Mouse (Mus musculus): Measurements from ENCODE around the gene Brd7. TPM values are rescaled to one million over a fixed set of nuclear protein-coding genes. Genes with fewer than 3 reads are reported as not detected.

The Brd7 gene
- total RNA-seq, 1 experiment: 45.5 TPM

DNA sequence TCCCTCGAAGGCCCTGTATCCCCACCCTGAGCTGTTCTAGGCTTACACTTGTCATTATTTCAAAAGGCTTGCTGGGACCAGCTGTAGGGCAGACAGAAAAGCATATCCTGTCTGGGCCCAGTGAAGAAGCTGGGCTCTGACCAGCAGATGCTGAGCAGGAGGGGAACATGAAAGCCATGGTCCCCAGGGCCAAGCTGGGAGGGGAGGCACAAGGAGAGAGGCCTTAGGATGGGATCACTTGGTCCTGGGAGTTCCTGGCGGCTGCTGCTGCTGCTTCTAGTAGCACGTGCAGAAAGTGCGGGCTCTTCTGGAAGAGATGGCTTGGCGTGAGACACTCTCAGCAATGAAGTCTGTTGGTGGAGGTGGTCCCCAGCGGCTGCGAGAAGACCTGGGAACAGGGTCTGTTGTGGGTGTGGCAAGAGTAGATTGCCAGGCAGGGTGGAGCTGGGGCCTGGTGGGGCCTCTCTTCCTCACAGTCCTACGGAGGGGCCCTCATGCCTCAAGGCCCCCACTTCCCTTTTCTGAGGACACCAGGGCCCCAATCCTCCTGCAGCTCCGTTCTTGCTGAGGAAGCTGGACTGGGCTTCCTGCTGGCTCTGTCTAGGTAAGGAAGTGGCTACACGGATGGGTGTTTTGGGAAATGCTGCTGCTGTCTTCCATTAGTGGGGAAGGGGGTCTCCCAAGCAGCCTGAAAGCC lies 61.9 kb downstream of the Brd7 start:
- no peak for DNase-seq (ENCODE audit: low read depth, low spot score)
- Histone ChIP-seq H3K9ac (ENCODE audit: insufficient read depth, low read depth, low read length, poor library complexity, severe bottlenecking) (no peak overlapping the region), H3K9me3 (ENCODE audit: control insufficient read depth, insufficient read depth, low read depth, low read length) (no peaks in the 10 kb centered on the region), H3K27ac (ENCODE audit: insufficient read depth, low read depth, low read length, poor library complexity, severe bottlenecking) (no peak overlapping the region), H3K4me3 (ENCODE audit: insufficient read depth in 1 of 2, low read depth in 1 of 2, low read length in 2 of 2, poor library complexity in 1 of 2, severe bottlenecking in 1 of 2) (no peak overlapping the region), H3K4me1 (ENCODE audit: control insufficient read depth in 2 of 2, insufficient read depth in 2 of 2, low read length in 2 of 2, poor library complexity in 1 of 2) (no peaks in the 10 kb centered on the region), H3K36me3 (ENCODE audit: control insufficient read depth, insufficient read depth, low read length, poor library complexity, severe bottlenecking) (no peaks in the 10 kb centered on the region)
- in situ Hi-C loops (cut with MboI; ENCODE audit: low sequenced_read_pairs in 2 of 2, unreplicated experiment in 2 of 2): no loop called here
- no peak for TF ChIP-seq HCFC1 (IDR thresholded peaks at IDR 0.05; ENCODE audit: borderline replicate concordance, insufficient read depth, low read length)
- no peak for TF ChIP-seq ZNF384 (IDR thresholded peaks at IDR 0.05; ENCODE audit: low read depth, low read length)
- no peak for TF ChIP-seq ZC3H11A (IDR thresholded peaks at IDR 0.05; ENCODE audit: borderline replicate concordance, low read depth, low read length)
- no peak for TF ChIP-seq CHD2 (IDR thresholded peaks at IDR 0.05; ENCODE audit: low read depth, low read length)
- TF ChIP-seq MAFK (IDR thresholded peaks at IDR 0.05; ENCODE audit: insufficient read depth, low read depth, low read length): no peak

DNA sequence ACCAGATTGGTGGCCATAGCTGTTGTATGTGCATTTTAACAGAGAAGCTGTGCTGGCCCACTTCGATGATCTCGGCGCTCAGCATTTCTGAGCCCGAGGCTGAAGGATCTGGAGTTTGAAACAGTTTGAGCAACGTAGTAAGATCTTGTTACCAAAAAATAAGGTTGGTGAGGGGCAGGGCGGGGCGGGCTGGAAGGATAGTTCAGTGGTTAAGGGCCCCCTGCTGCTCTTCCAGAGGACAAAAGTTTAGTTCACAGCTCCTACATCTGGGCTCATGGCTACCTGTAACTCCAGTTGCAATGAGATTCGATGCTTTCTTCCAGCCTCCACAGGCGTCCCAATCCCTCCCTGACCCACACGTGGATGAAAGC lies 63.3 kb downstream of the Brd7 start:
- no peaks in the 10 kb centered on the region for H3K9me3 ChIP-seq (ENCODE audit: control insufficient read depth, insufficient read depth, low read depth, low read length)

DNA sequence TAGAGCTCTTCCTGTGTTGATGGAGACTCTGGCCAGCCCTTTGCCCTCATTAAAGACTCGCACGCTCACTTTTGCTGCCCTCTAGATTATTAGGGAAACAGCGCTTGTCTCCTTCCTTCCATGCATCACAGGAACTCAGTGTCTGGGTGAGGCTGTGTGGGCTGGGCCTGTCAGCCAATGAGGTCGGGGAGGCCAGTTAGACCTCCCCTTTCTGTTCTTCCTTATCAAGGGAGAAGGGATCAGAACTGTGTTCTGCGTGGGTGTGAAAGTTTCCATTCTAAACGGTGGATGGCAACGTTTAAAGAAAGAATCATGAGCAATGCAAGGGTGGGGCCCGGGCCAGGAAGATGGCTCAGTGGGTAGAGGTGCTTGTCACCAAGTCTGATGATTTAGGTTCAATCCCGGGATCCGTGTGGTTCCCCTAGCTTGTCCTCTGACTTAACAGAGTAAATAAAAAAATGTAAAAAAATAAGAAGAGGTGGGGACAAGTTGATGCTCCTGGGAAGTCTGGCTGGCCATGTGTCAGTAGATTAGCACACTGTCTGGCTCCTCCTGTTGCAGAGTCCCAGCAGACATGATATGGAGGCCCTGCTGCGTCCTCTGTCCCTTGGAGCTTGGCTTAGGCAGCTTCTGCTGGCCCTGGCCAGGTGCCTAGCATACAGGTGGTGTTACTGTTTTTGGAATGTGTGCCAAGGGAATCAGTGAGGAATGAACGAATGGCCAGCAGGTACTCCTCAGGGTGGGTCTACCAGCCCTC lies 63.8 kb downstream of the Brd7 start:
- no peaks in the 10 kb centered on the region for H3K9me3 ChIP-seq (ENCODE audit: control insufficient read depth, insufficient read depth, low read depth, low read length)
- DNase-seq (ENCODE audit: low read depth, low spot score): no peak
- no peaks in the 10 kb centered on the region for H3K36me3 ChIP-seq (ENCODE audit: control insufficient read depth, insufficient read depth, low read length, poor library complexity, severe bottlenecking)
- TF ChIP-seq ZNF384 (IDR thresholded peaks at IDR 0.05; ENCODE audit: low read depth, low read length) (no peak), ZC3H11A (IDR thresholded peaks at IDR 0.05; ENCODE audit: borderline replicate concordance, low read depth, low read length) (no peak), HCFC1 (IDR thresholded peaks at IDR 0.05; ENCODE audit: borderline replicate concordance, insufficient read depth, low read length) (no peak), MAFK (IDR thresholded peaks at IDR 0.05; ENCODE audit: insufficient read depth, low read depth, low read length) (no peak), CHD2 (IDR thresholded peaks at IDR 0.05; ENCODE audit: low read depth, low read length) (no peak)
- no peaks in the 10 kb centered on the region for H3K4me1 ChIP-seq (ENCODE audit: control insufficient read depth in 2 of 2, insufficient read depth in 2 of 2, low read length in 2 of 2, poor library complexity in 1 of 2)
- in situ Hi-C loops (cut with MboI; ENCODE audit: low sequenced_read_pairs in 2 of 2, unreplicated experiment in 2 of 2): no loop called here
- H3K4me3 ChIP-seq (ENCODE audit: insufficient read depth in 1 of 2, low read depth in 1 of 2, low read length in 2 of 2, poor library complexity in 1 of 2, severe bottlenecking in 1 of 2): no peak overlapping the region
- no peak overlapping the region for H3K9ac ChIP-seq (ENCODE audit: insufficient read depth, low read depth, low read length, poor library complexity, severe bottlenecking)
- no peak overlapping the region for H3K27ac ChIP-seq (ENCODE audit: insufficient read depth, low read depth, low read length, poor library complexity, severe bottlenecking)

More for the DNA sequence above, 63.3 kb downstream of the Brd7 start:
- Histone ChIP-seq H3K9ac (ENCODE audit: insufficient read depth, low read depth, low read length, poor library complexity, severe bottlenecking) (no peak overlapping the region), H3K27ac (ENCODE audit: insufficient read depth, low read depth, low read length, poor library complexity, severe bottlenecking) (no peak overlapping the region), H3K36me3 (ENCODE audit: control insufficient read depth, insufficient read depth, low read length, poor library complexity, severe bottlenecking) (no peaks in the 10 kb centered on the region), H3K4me1 (ENCODE audit: control insufficient read depth in 2 of 2, insufficient read depth in 2 of 2, low read length in 2 of 2, poor library complexity in 1 of 2) (no peaks in the 10 kb centered on the region), H3K4me3 (ENCODE audit: insufficient read depth in 1 of 2, low read depth in 1 of 2, low read length in 2 of 2, poor library complexity in 1 of 2, severe bottlenecking in 1 of 2) (no peak overlapping the region)
- no peak for DNase-seq (ENCODE audit: low read depth, low spot score)
- TF ChIP-seq CHD2 (IDR thresholded peaks at IDR 0.05; ENCODE audit: low read depth, low read length): no peak
- TF ChIP-seq MAFK (IDR thresholded peaks at IDR 0.05; ENCODE audit: insufficient read depth, low read depth, low read length): no peak
- no peak for TF ChIP-seq HCFC1 (IDR thresholded peaks at IDR 0.05; ENCODE audit: borderline replicate concordance, insufficient read depth, low read length)
- TF ChIP-seq ZNF384 (IDR thresholded peaks at IDR 0.05; ENCODE audit: low read depth, low read length): no peak
- TF ChIP-seq ZC3H11A (IDR thresholded peaks at IDR 0.05; ENCODE audit: borderline replicate concordance, low read depth, low read length): no peak
- in situ Hi-C loops (cut with MboI; ENCODE audit: low sequenced_read_pairs in 2 of 2, unreplicated experiment in 2 of 2): no loop called here

GRCm38 (mm10) chr8:88294977-88295376 lies 67.0 kb downstream of the Brd7 start:
- in situ Hi-C loops (cut with MboI; ENCODE audit: low sequenced_read_pairs in 2 of 2, unreplicated experiment in 2 of 2): no loop called here
- no peak for DNase-seq (ENCODE audit: low read depth, low spot score)
- no peaks in the 10 kb centered on the region for H3K36me3 ChIP-seq (ENCODE audit: control insufficient read depth, insufficient read depth, low read length, poor library complexity, severe bottlenecking)
- no peaks in the 10 kb centered on the region for H3K9me3 ChIP-seq (ENCODE audit: control insufficient read depth, insufficient read depth, low read depth, low read length)
- H3K4me1 ChIP-seq (ENCODE audit: control insufficient read depth in 2 of 2, insufficient read depth in 2 of 2, low read length in 2 of 2, poor library complexity in 1 of 2): no peaks in the 10 kb centered on the region
- H3K9ac ChIP-seq (ENCODE audit: insufficient read depth, low read depth, low read length, poor library complexity, severe bottlenecking): no peak overlapping the region
- H3K4me3 ChIP-seq (ENCODE audit: insufficient read depth in 1 of 2, low read depth in 1 of 2, low read length in 2 of 2, poor library complexity in 1 of 2, severe bottlenecking in 1 of 2): no peak overlapping the region
- no peak for TF ChIP-seq MAFK (IDR thresholded peaks at IDR 0.05; ENCODE audit: insufficient read depth, low read depth, low read length)
- no peak for TF ChIP-seq ZNF384 (IDR thresholded peaks at IDR 0.05; ENCODE audit: low read depth, low read length)
- no peak for TF ChIP-seq HCFC1 (IDR thresholded peaks at IDR 0.05; ENCODE audit: borderline replicate concordance, insufficient read depth, low read length)
- no peak for TF ChIP-seq CHD2 (IDR thresholded peaks at IDR 0.05; ENCODE audit: low read depth, low read length)
- no peak for TF ChIP-seq ZC3H11A (IDR thresholded peaks at IDR 0.05; ENCODE audit: borderline replicate concordance, low read depth, low read length)
- no peak overlapping the region for H3K27ac ChIP-seq (ENCODE audit: insufficient read depth, low read depth, low read length, poor library complexity, severe bottlenecking)
